Mouse (Mus musculus): ENCODE results near the gene Stac3. TPM values are rescaled to one million over a fixed set of nuclear protein-coding genes. Genes with fewer than 3 reads are reported as not detected.

The Stac3 gene
- polyA plus RNA-seq, 1 experiment, result 2.6 TPM

DNA sequence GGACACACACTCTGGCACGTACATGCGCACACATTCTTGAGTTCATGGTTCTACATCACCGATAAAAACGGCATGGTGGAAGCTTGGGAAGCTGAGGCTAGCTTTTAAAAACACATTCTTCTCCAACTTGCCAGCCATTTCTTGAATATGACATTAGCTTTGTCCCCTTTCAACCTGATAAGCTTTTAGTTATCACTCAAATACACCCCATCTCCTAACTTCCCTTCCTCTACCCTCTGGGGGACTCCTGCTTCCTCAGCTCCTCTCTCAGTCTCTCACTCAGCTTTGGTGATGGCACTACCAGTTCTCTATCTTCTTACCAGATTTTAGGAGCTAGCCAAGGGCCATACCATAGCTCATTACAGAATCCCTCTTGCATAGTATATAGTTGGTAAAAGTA lies 26.3 kb upstream of the Stac3 start:
- no peaks in the 10 kb centered on the region for H3K9me3 ChIP-seq (replicated peaks; ENCODE audit: control insufficient read depth, insufficient read depth, low read length, poor library complexity, severe bottlenecking)
- H3K9ac ChIP-seq (ENCODE audit: low read depth, poor library complexity, severe bottlenecking), result no peak overlapping the region
- no peak overlapping the region for H3K27ac ChIP-seq (ENCODE audit: insufficient read depth, low read length)
- H3K4me1 ChIP-seq (ENCODE audit: control insufficient read depth, insufficient read depth, low read length), result no peaks in the 10 kb centered on the region
- H3K27me3 ChIP-seq (ENCODE audit: control insufficient read depth, insufficient read depth, low read length, poor library complexity, severe bottlenecking), result no peaks in the 10 kb centered on the region
- TF ChIP-seq CTCF (IDR thresholded peaks at IDR 0.05; ENCODE audit: low read depth, low read length) (no peak), EP300 (IDR thresholded peaks at IDR 0.05; ENCODE audit: insufficient read depth, low read depth, low read length) (no peak), POLR2A (IDR thresholded peaks at IDR 0.05; ENCODE audit: insufficient read depth, low read length) (no peak)
- no peak overlapping the region for H3K4me3 ChIP-seq (ENCODE audit: low read depth, low read length)
- peaks cover 5% of the 10 kb centered on the region; the same call in 1 of the 2 replicates for H3K36me3 ChIP-seq (ENCODE audit: control insufficient read depth, insufficient read depth, low read length, poor library complexity, severe bottlenecking)

DNA sequence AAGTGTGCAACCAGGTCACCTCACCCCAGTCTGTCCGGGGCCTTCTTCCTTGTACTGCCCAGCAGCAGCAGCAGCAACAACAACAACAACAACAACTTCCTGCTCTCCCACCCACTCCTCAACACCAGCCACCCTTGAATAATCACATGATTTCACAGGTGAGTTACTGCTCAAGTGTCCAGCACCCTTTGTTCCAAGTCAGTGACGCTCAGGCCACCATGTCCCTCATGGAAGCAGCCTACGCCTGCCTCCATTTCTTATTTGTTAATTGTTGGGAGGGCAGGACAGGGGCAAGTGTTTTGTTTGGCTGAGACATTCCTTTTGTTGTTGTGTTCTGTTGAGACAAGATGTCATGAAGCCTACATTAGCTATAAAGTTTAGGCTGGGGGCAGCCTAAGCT lies 24.9 kb upstream of the Stac3 start:
- H3K9me3 ChIP-seq (replicated peaks; ENCODE audit: control insufficient read depth, insufficient read depth, low read length, poor library complexity, severe bottlenecking), result no peaks in the 10 kb centered on the region
- no peaks in the 10 kb centered on the region for H3K27me3 ChIP-seq (ENCODE audit: control insufficient read depth, insufficient read depth, low read length, poor library complexity, severe bottlenecking)
- no peak overlapping the region for H3K27ac ChIP-seq (ENCODE audit: insufficient read depth, low read length)
- peaks cover 5% of the 10 kb centered on the region; the same call in 1 of the 2 replicates for H3K36me3 ChIP-seq (ENCODE audit: control insufficient read depth, insufficient read depth, low read length, poor library complexity, severe bottlenecking)
- H3K4me3 ChIP-seq (ENCODE audit: low read depth, low read length), result no peak overlapping the region
- no peaks in the 10 kb centered on the region for H3K4me1 ChIP-seq (ENCODE audit: control insufficient read depth, insufficient read depth, low read length)
- TF ChIP-seq EP300 (IDR thresholded peaks at IDR 0.05; ENCODE audit: insufficient read depth, low read depth, low read length) (no peak), CTCF (IDR thresholded peaks at IDR 0.05; ENCODE audit: low read depth, low read length) (no peak), POLR2A (IDR thresholded peaks at IDR 0.05; ENCODE audit: insufficient read depth, low read length) (no peak)
- no peak overlapping the region for H3K9ac ChIP-seq (ENCODE audit: low read depth, poor library complexity, severe bottlenecking)

DNA sequence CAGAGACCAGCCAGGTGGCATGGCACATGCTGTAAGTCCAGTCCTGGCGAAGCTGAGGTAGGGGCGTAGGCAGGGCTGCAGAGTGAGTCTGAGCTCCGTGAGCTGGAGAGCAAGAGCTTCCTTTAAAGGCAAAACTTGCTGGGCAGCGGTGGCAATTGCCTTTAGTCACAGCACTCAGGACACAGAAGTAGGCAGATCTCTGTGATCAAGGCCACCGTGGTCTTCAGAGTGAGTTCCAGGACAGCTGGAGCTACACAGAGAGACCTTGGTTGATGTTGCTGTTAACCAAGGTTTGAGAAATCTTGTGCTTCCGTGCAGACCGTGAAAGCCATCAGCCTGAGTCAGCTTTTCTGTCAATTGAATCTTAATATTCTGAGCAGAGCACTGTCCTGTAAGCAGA lies 24.2 kb upstream of the Stac3 start:
- Histone ChIP-seq H3K4me1 (ENCODE audit: control insufficient read depth, insufficient read depth, low read length) (no peaks in the 10 kb centered on the region), H3K27ac (ENCODE audit: insufficient read depth, low read length) (no peak overlapping the region), H3K36me3 (ENCODE audit: control insufficient read depth, insufficient read depth, low read length, poor library complexity, severe bottlenecking) (peaks cover 5% of the 10 kb centered on the region; the same call in 1 of the 2 replicates), H3K4me3 (ENCODE audit: low read depth, low read length) (no peak overlapping the region), H3K9ac (ENCODE audit: low read depth, poor library complexity, severe bottlenecking) (no peak overlapping the region), H3K27me3 (ENCODE audit: control insufficient read depth, insufficient read depth, low read length, poor library complexity, severe bottlenecking) (no peaks in the 10 kb centered on the region), H3K9me3 (replicated peaks; ENCODE audit: control insufficient read depth, insufficient read depth, low read length, poor library complexity, severe bottlenecking) (no peaks in the 10 kb centered on the region)
- TF ChIP-seq POLR2A (IDR thresholded peaks at IDR 0.05; ENCODE audit: insufficient read depth, low read length) (no peak), EP300 (IDR thresholded peaks at IDR 0.05; ENCODE audit: insufficient read depth, low read depth, low read length) (no peak), CTCF (IDR thresholded peaks at IDR 0.05; ENCODE audit: low read depth, low read length) (no peak)

DNA sequence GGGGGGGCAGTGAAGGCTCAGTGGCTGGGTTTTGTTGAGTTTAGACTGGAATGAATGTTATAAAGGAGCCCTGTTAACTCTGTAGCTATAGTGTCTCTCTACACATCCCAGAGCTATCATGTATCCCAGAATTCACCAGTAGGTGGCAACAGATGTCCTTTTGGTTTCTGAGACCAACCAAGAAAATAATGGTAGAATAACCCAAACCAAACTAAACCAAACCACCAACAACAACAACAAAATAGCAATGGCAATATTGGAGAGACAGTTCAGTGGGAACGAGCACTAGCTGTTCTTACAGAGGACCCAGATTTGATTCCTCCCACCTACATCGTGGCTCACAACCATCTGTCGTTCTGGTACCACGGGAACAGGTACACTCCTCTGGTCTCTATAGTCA lies 22.4 kb upstream of the Stac3 start:
- Histone ChIP-seq H3K27ac (ENCODE audit: insufficient read depth, low read length) (no peak overlapping the region), H3K27me3 (ENCODE audit: control insufficient read depth, insufficient read depth, low read length, poor library complexity, severe bottlenecking) (no peaks in the 10 kb centered on the region), H3K9ac (ENCODE audit: low read depth, poor library complexity, severe bottlenecking) (no peak overlapping the region), H3K4me3 (ENCODE audit: low read depth, low read length) (no peak overlapping the region), H3K36me3 (ENCODE audit: control insufficient read depth, insufficient read depth, low read length, poor library complexity, severe bottlenecking) (peaks cover 5% of the 10 kb centered on the region), H3K9me3 (replicated peaks; ENCODE audit: control insufficient read depth, insufficient read depth, low read length, poor library complexity, severe bottlenecking) (no peaks in the 10 kb centered on the region), H3K4me1 (ENCODE audit: control insufficient read depth, insufficient read depth, low read length) (no peaks in the 10 kb centered on the region)
- no peak for TF ChIP-seq CTCF (IDR thresholded peaks at IDR 0.05; ENCODE audit: low read depth, low read length)
- TF ChIP-seq POLR2A (IDR thresholded peaks at IDR 0.05; ENCODE audit: insufficient read depth, low read length), result no peak
- no peak for TF ChIP-seq EP300 (IDR thresholded peaks at IDR 0.05; ENCODE audit: insufficient read depth, low read depth, low read length)

DNA sequence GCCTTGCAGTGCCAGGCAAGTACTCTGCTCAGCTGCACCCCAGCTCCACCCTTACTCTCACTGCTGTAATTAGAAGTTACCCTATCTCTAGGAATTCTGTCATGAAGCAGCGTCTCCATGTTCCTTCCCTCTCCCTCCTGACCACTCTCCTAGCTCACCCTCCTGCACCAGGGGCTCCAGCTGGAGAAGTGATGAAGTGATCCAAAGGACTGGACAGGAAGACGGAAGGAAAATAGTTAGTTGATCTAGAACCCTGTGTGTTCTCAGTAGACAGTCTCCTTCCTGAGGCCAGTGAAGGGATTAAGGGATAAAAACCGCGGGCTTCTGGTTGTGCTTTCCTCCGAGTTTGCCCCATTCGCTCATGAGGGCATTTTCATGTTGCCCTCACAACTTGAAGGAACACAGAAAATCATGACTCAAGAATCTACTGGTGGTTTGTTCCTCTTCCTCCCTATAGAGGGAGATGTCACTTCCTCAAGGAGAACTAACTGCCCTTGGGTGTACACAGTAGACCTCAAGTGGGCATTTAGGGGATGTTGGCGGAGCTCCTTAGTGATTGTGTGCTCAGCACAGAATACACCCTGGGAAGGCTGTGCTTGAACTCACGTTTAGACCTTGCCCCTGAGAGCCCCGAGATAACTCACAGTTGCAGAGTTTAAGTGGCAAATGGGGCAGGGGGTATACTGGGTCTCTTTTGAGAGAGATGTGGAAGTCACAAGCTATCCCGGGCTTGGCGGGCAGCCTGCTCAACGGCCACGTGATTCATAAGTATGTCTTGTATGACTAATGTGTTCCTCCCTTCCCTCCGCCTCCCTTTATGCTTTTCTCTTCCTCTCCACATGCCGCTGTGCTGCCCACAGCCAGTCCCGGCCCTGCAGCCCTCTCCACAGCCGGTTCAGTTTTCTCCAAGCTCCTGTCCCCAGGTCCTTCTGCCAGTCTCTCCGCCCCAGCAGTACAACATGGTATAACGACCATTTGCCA lies 20.4 kb upstream of the Stac3 start:
- Histone ChIP-seq H3K27ac (ENCODE audit: insufficient read depth, low read length) (no peak overlapping the region), H3K4me3 (ENCODE audit: low read depth, low read length) (no peak overlapping the region), H3K9me3 (replicated peaks; ENCODE audit: control insufficient read depth, insufficient read depth, low read length, poor library complexity, severe bottlenecking) (no peaks in the 10 kb centered on the region), H3K27me3 (ENCODE audit: control insufficient read depth, insufficient read depth, low read length, poor library complexity, severe bottlenecking) (no peaks in the 10 kb centered on the region), H3K4me1 (ENCODE audit: control insufficient read depth, insufficient read depth, low read length) (no peaks in the 10 kb centered on the region), H3K9ac (ENCODE audit: low read depth, poor library complexity, severe bottlenecking) (no peak overlapping the region), H3K36me3 (ENCODE audit: control insufficient read depth, insufficient read depth, low read length, poor library complexity, severe bottlenecking) (no peaks in the 10 kb centered on the region; the same call in 1 of the 2 replicates)
- TF ChIP-seq POLR2A (IDR thresholded peaks at IDR 0.05; ENCODE audit: insufficient read depth, low read length) (no peak), CTCF (IDR thresholded peaks at IDR 0.05; ENCODE audit: low read depth, low read length) (no peak), EP300 (IDR thresholded peaks at IDR 0.05; ENCODE audit: insufficient read depth, low read depth, low read length) (no peak)

DNA sequence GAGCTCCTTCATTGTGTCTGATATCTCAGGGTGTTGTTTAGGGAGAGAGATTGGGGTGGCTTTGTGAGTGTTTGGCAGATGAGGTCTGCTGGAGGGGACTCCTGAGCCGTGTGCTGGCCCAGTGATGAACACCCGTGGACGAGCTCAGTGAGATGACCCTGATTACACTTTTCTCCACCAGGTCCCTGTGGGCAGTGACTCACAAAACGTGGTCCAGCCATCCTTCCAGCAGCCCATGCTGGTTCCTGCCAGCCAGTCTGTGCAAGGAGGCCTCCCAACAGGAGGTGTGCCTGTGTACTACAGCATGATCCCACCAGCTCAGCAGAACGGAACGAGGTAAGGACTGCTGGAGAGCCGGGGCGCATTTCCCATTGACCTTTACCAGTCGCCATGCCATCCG lies 16.3 kb upstream of the Stac3 start:
- TF ChIP-seq CTCF (IDR thresholded peaks at IDR 0.05; ENCODE audit: low read depth, low read length) (no peak), POLR2A (IDR thresholded peaks at IDR 0.05; ENCODE audit: insufficient read depth, low read length) (no peak), EP300 (IDR thresholded peaks at IDR 0.05; ENCODE audit: insufficient read depth, low read depth, low read length) (no peak)
- H3K4me3 ChIP-seq (ENCODE audit: low read depth, low read length), result no peak overlapping the region
- H3K27ac ChIP-seq (ENCODE audit: insufficient read depth, low read length), result no peak overlapping the region
- H3K36me3 ChIP-seq (ENCODE audit: control insufficient read depth, insufficient read depth, low read length, poor library complexity, severe bottlenecking), result peaks cover 9% of the 10 kb centered on the region
- no peaks in the 10 kb centered on the region for H3K4me1 ChIP-seq (ENCODE audit: control insufficient read depth, insufficient read depth, low read length)
- H3K9me3 ChIP-seq (replicated peaks; ENCODE audit: control insufficient read depth, insufficient read depth, low read length, poor library complexity, severe bottlenecking), result no peaks in the 10 kb centered on the region
- H3K27me3 ChIP-seq (ENCODE audit: control insufficient read depth, insufficient read depth, low read length, poor library complexity, severe bottlenecking), result no peaks in the 10 kb centered on the region
- H3K9ac ChIP-seq (ENCODE audit: low read depth, poor library complexity, severe bottlenecking), result no peak overlapping the region
